Mouse (Mus musculus) liver, postnatal 0 days (tissue): ENCODE measurements around the gene Mctp1. TPM values are rescaled to one million over a fixed set of nuclear protein-coding genes. Genes with fewer than 3 reads are reported as not detected.

ENCODE experiments used
- ATAC-seq: fragments of 200-750 bp; cut with Nextera tagmentation; 2 replicates; pipeline ENCODE4 v1.8.0; 2017; ENCODE audit warnings: mild to moderate bottlenecking, moderate library complexity
- DNase-seq: peaks from one replicate; pipeline ENCODE4 v3.0.0-alpha.2; 2016
- H3K27ac ChIP-seq: fragments of 300-500 bp; sonication (generic); 2 replicates; pipeline ENCODE4 v1.5.1; 2014; ENCODE audit warnings: antibody characterized with exemption, moderate library complexity, mild to moderate bottlenecking, low read depth
- H3K27me3 ChIP-seq: fragments of 300-500 bp; sonication (generic); 2 replicates; pipeline ENCODE4 v1.6.1; 2014; ENCODE audit warnings: low read length, control low read depth, mixed read lengths; ENCODE audit not compliant: insufficient read depth
- H3K36me3 ChIP-seq: fragments of 300-500 bp; sonication (generic); replicated peaks from 2 replicates; pipeline ENCODE4 v1.6.1; 2014; ENCODE audit warnings: mild to moderate bottlenecking, control low read depth, low read length, moderate library complexity, mixed read lengths; ENCODE audit not compliant: insufficient read depth
- H3K4me1 ChIP-seq: fragments of 300-500 bp; sonication (generic); 2 replicates; pipeline ENCODE4 v1.6.1; 2014; ENCODE audit warnings: antibody characterized with exemption, mild to moderate bottlenecking, control low read depth; ENCODE audit not compliant: insufficient read depth
- H3K4me2 ChIP-seq: fragments of 300-500 bp; sonication (generic); 2 replicates; pipeline ENCODE4 v1.6.1; 2014; ENCODE audit warnings: low read depth, mild to moderate bottlenecking, low read length, moderate library complexity, mixed read lengths
- H3K4me3 ChIP-seq: fragments of 300-500 bp; sonication (generic); 2 replicates; pipeline ENCODE4 v1.5.1; 2014; ENCODE audit warnings: low read depth, low read length
- H3K9ac ChIP-seq: fragments of 300-500 bp; sonication (generic); replicated peaks from 2 replicates; pipeline ENCODE4 v1.6.1; 2014; ENCODE audit warnings: mild to moderate bottlenecking, moderate library complexity
- H3K9me3 ChIP-seq: fragments of 300-500 bp; sonication (generic); 2 replicates; pipeline ENCODE4 v1.6.1; 2016; ENCODE audit warnings: mild to moderate bottlenecking, control low read depth, low read length, mixed read lengths
- CTCF ChIP-seq: sonication (generic); IDR thresholded peaks from 2 replicates; pipeline ENCODE4 v1.5.1; 2016; ENCODE audit warnings: antibody characterized with exemption, low read depth
- EP300 ChIP-seq: IDR thresholded peaks from 2 replicates; pipeline ENCODE4 v1.6.1; 2016; ENCODE audit warnings: antibody characterized with exemption, low read depth, mild to moderate bottlenecking
- WGBS: fragments of 180-500 bp; shearing (Covaris S2); extraction: QIAGEN DNeasy Blood & Tissue Kit; methylation state at CpG from one replicate; pipeline ENCODE4 v1.1.7; 2014; ENCODE audit not compliant: insufficient replicate concordance; 5-methylcytosine and 5-hydroxymethylcytosine counted together
- polyA plus RNA-seq: library from polyadenylated mRNA; unstranded; fragments of >200 nt; fragmentation: Nextera tagmentation; extraction: Ambion mirVana; gene quantifications from 2 replicates; pipeline ENCODE4 v1.2.1, GENCODE M21; 2015

The Mctp1 gene
- polyA plus RNA-seq, 1 experiment from 2014 or later: 2.6 TPM

DNA sequence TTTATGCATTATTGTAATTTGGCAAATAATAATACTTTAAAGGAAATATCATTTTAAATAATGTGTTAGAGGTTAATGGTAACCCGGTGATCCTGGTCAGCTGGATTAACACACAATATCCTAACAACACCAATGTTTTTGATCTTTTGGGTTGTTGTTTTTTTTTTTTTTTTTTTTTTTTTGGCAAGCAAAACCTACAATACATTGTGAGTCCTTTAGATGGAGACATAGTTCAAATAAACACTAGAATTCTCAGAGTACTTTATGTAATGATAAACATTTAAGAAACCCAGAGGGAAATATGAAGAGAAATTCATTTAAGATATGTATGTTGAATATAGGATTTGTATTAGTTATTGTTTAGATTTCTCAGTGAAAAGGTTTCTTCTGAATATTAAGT lies 534.0 kb downstream of the Mctp1 start:
- 88% methylated on average over 1 of the region's 1 CpGs for WGBS
- no peaks in the 10 kb centered on the region for H3K4me1 ChIP-seq
- no peak overlapping the region for H3K27ac ChIP-seq
- no peaks in the 10 kb centered on the region for H3K36me3 ChIP-seq
- no peak overlapping the region for H3K9ac ChIP-seq
- ATAC-seq (no peak), DNase-seq (no peak)
- TF ChIP-seq EP300 (no peak), CTCF (no peak)
- no peaks in the 10 kb centered on the region for H3K27me3 ChIP-seq
- H3K9me3 ChIP-seq: no peaks in the 10 kb centered on the region
- no peak overlapping the region for H3K4me2 ChIP-seq
- H3K4me3 ChIP-seq: no peak overlapping the region

GRCm38 (mm10) chr13:76926851-76927250 lies 542.5 kb downstream of the Mctp1 start:
- H3K36me3 ChIP-seq: no peaks in the 10 kb centered on the region
- no peaks in the 10 kb centered on the region for H3K9me3 ChIP-seq
- TF ChIP-seq EP300 (no peak), CTCF (no peak)
- ATAC-seq (no peak), DNase-seq (no peak)
- no peaks in the 10 kb centered on the region for H3K27me3 ChIP-seq
- H3K27ac ChIP-seq: no peak overlapping the region
- no peaks in the 10 kb centered on the region for H3K4me1 ChIP-seq
- H3K4me3 ChIP-seq: no peak overlapping the region
- H3K9ac ChIP-seq: no peak overlapping the region
- 78% methylated on average over 1 of the region's 1 CpGs for WGBS
- no peak overlapping the region for H3K4me2 ChIP-seq

DNA sequence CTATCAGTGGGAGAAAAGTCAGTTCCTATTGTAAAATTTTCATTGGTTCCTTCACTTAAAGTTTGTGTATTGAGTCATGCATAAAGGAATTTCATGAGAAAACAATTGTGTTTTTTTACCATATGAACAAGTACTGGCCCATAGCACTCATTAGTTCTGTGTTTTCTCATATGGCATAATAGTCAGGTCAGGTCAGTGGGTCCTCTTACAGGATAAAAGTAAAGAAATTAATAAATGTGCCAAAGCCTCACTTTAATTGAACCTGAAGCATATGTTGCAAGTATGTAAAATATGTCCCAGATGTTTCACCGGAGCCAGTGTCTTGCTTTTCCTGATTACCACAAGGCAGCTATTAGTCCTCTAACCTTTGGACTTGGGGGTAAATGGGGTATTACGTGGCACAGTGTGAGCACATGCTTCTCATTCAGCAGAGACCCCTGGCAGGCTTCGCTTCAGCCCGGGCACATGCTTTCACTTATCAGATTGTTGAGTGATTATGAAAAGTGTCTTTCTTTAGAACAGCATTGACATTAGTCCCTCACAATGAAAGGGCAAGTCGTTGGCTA lies 543.6 kb downstream of the Mctp1 start:
- no peak for TF ChIP-seq EP300
- no peak for TF ChIP-seq CTCF
- DNase-seq (no peak), ATAC-seq (no peak)
- WGBS: 76% methylated on average over 5 of the region's 5 CpGs
- Histone ChIP-seq H3K9me3 (no peaks in the 10 kb centered on the region), H3K4me2 (no peak overlapping the region), H3K9ac (no peak overlapping the region), H3K36me3 (no peaks in the 10 kb centered on the region), H3K4me3 (no peak overlapping the region), H3K4me1 (no peaks in the 10 kb centered on the region), H3K27ac (no peak overlapping the region), H3K27me3 (no peaks in the 10 kb centered on the region)

- Histone ChIP-seq H3K4me1 (no peaks in the 10 kb centered on the region), H3K27ac (no peak overlapping the region), H3K4me3 (no peak overlapping the region), H3K36me3 (no peaks in the 10 kb centered on the region), H3K9me3 (no peaks in the 10 kb centered on the region), H3K27me3 (no peaks in the 10 kb centered on the region), H3K9ac (no peak overlapping the region), H3K4me2 (no peak overlapping the region)
- ATAC-seq: no peak
- TF ChIP-seq CTCF (no peak), EP300 (no peak)
- 45% methylated on average over 3 of the region's 3 CpGs for WGBS
- no peak for DNase-seq
Measured at GRCm38 (mm10) chr13:76929152-76929551, 544.8 kb downstream of the Mctp1 start.

DNA sequence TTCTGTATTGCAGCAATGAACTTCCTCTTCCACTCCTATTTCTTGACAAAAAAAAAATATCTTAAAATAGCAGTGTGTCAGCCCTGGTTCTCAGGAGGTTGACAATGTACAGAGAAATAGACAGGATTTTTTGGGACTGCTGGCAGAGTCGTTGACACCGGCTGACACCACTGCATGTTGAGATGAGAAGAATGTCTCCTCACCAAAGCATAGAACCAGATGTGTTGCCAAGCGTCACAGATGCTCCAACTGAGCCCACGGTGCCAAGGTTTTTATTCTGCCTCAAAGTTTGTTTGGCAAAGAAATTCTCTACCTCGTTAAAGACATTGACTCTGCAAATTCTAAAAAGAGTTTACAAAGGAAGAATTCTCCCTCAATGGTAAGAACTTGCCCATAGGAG lies 548.6 kb downstream of the Mctp1 start:
- DNase-seq (no peak), ATAC-seq (no peak)
- Histone ChIP-seq H3K27me3 (no peaks in the 10 kb centered on the region), H3K27ac (no peak overlapping the region), H3K4me3 (no peak overlapping the region), H3K4me1 (no peaks in the 10 kb centered on the region), H3K36me3 (no peaks in the 10 kb centered on the region), H3K9me3 (no peaks in the 10 kb centered on the region), H3K4me2 (no peak overlapping the region), H3K9ac (no peak overlapping the region)
- WGBS: 72% methylated on average over 5 of the region's 5 CpGs
- no peak for TF ChIP-seq CTCF
- TF ChIP-seq EP300: no peak

DNA sequence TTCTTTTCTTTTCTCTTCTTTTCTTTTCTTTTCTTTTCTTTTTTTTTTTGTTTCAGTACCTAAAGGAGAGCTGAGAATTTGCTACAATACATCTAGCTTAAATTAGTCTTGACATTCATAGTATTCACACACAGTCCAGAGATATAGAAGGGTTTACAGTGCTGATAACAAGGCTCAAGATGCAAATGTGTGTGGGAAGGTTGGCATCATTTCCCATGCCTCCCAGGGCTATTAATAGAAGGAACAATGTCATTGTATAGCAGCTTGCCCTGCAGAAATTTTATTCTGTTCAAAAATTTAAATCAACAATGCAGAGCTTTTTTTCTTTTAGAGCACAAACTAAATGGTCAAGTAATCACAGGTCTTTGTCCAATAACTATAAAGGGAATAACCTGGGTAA lies 564.9 kb downstream of the Mctp1 start:
- H3K9me3 ChIP-seq: no peaks in the 10 kb centered on the region
- ATAC-seq (no peak), DNase-seq (no peak)
- H3K4me2 ChIP-seq: no peak overlapping the region
- no peaks in the 10 kb centered on the region for H3K36me3 ChIP-seq
- H3K4me1 ChIP-seq: no peaks in the 10 kb centered on the region
- no peak overlapping the region for H3K4me3 ChIP-seq
- H3K27ac ChIP-seq: no peak overlapping the region
- TF ChIP-seq EP300 (no peak), CTCF (no peak)
- H3K9ac ChIP-seq: no peak overlapping the region
- H3K27me3 ChIP-seq: no peaks in the 10 kb centered on the region

DNA sequence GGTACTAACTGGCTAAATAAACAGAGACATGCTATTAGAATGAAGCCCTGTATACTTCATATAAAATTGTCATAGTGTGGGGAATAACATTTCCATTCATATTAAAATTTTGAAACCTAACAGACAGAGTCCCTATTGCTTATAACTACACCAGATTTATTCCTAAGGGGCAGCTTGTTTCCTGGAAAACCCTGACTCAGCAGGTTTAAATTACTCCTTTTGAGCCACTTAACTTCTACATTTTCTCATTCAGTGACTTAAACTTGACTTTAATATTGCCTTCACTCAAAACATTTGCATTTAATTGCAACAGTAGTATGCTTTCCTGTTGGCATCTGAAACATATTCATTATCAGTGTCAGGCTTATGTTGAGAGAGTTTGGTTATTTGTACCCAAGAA lies 583.3 kb downstream of the Mctp1 start:
- Histone ChIP-seq H3K4me2 (no peak overlapping the region), H3K36me3 (no peaks in the 10 kb centered on the region), H3K27ac (no peak overlapping the region), H3K27me3 (no peaks in the 10 kb centered on the region), H3K9me3 (no peaks in the 10 kb centered on the region), H3K9ac (no peak overlapping the region), H3K4me3 (no peak overlapping the region), H3K4me1 (no peaks in the 10 kb centered on the region)
- no peak for TF ChIP-seq EP300
- TF ChIP-seq CTCF: no peak
- DNase-seq (no peak), ATAC-seq (no peak)
